Mouse (Mus musculus): ENCODE measurements around the gene Stk32c.

The Stk32c gene

GRCm38 (mm10) chr7:139143785-139144184 lies 69.3 kb downstream of the Stk32c start:
- no peak for DNase-seq (ENCODE audit: low read depth, low spot score)

- DNase-seq (ENCODE audit: low read depth, low spot score), result no peak
Observed at GRCm38 (mm10) chr7:139139921-139140461, 73.1 kb downstream of the Stk32c start.

DNA sequence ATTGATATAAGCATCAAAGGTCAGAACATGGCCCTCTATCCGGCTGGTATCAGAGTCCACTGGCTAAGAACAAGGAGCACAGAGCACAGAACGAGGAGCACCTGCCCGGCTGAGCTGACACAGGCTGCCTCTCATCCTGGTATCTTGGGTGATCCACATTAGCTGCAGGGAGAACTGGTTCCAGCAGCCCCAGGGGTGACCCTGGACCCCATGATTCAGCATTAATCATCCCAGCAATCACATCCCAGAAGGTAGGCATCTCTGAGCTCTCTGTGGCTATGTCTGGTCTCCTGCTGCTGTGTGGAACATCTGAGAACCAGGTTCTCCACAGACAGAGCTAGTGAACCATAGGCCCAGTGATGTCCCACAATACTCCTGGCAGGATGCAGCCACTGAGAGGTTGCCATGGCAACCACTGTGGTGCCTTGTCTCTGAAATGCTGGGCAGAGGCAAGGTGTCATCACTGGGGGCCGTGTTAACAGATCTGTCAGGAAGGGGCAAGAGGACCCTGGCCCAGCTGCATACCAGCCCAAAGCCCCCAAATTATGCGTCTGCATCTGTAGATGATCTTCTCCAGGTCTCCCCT lies 76.1 kb downstream of the Stk32c start:
- DNase-seq (ENCODE audit: low read depth, low spot score), result no peak

DNA sequence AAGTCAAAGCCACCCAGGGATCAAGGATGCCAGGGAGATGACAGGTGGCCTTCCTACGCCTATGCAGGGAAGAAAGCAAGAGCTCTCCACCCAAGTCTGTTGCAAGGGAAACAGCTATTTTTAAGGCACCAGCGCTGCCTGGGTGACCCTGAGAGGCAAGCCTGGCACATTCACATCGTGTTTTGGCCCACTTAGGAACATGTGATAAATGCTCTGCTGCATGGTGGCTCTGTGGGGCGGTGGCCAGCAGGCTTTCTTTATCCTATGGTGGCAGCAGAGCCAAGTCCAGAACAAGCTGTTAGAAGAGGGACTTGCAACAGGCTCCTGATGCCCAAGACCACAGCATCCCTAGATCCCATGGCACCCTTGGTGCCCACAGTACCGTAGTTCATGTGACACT lies 77.9 kb downstream of the Stk32c start:
- DNase-seq (ENCODE audit: low read depth, low spot score), result no peak

DNA sequence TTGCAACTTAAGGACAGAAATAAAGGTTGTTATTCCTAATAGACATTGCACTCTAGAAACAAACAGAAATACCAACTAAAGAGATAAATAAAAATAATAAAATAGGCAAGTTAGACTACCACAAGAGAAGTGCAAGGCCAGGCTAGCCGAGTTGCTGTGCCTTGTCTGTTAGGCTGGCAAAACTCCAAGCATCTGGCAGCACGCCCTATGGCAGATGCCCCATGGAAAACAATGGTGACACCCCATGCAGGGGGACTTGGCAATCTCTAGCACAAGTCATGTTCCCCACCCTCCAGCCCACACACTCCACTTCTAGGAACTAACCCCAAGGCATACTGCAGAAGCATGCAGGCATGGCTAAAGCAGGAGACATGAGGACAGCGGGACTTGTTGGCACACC lies 79.7 kb downstream of the Stk32c start:
- DNase-seq (ENCODE audit: low read depth, low spot score), result no peak

DNA sequence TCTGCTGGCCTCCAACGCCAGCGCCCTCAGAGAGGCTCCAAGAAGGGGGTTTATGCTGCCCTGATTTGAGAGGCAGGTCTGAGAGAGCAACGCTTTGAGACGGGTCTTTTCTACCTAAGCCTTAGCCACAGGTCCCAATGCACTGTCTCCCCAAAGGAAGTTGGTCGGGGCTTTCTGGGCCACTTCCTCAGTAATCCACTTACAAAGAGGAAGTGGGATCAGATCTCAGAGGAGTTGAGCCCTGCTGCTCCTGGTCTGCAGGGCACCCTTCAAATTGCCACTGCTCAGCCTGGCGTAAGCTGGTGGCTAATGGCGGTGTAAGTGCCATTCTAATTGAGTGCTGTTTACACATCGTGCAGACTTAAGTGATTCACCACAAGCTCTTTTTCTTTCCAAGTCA lies 81.6 kb downstream of the Stk32c start:
- DNase-seq (ENCODE audit: low read depth, low spot score), result no peak

- no peak for DNase-seq (ENCODE audit: low read depth, low spot score)
Observed at GRCm38 (mm10) chr7:139130361-139130760, 82.7 kb downstream of the Stk32c start.

DNA sequence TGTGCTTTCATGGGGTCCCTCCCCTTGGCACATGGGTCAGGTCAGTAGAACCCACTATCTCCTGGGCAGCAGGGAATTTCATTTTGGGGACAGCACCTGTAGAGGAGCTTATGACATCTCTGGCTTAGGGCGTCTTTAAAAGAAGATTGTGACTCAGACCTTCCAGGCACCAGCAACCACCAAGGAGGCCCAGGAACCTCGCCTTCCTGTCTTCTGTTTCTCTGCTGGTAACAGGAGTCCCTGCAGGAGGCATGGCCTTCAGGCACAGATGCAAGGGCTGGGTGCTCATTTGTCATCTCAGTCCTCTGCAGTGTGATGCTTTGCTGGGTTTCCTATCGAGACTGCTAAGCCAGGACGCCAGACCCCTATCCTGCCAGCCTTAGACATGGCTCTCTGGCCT lies 84.1 kb downstream of the Stk32c start:
- DNase-seq (ENCODE audit: low read depth, low spot score), result no peak

GRCm38 (mm10) chr7:139126549-139126948 lies 86.6 kb downstream of the Stk32c start:
- DNase-seq (ENCODE audit: low read depth, low spot score), result no peak

DNA sequence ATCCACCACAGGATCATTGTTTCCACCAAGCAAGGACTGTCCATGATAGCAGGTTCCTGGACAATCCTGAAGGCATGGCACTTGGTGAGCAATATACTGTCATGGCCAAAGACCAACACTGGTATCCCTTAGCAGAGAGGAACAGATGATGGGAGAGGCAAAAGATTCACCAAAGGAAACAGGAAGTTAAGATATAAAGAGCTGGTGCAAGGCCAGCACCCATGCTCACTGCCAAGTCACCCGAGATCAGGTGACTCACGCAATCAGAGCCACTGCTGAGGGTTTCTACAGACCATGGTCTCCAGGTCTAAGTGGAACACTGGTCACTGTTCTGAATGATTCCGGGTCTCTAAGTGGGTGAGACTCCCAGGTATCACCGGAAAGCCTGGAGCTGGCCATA lies 87.2 kb downstream of the Stk32c start:
- no peak for DNase-seq (ENCODE audit: low read depth, low spot score)

DNA sequence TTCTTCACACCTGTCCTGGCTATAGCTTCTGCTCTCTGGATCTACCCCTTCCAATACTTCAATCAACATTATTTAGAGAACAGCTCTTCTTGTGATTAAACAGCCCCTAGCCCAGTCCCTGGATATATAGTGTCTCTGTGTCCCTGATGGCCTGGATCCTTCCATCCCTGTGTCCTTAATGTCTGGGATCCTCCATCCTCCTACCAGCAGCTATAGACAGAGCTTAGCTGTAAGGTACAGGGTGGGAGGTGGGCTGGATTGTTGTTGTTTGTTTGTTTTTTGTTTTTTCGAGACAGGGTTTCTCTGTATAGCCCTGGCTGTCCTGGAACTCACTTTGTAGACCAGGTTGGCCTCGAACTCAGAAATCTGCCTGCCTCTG lies 93.3 kb downstream of the Stk32c start:
- DNase-seq (ENCODE audit: low read depth, low spot score), result no peak

DNA sequence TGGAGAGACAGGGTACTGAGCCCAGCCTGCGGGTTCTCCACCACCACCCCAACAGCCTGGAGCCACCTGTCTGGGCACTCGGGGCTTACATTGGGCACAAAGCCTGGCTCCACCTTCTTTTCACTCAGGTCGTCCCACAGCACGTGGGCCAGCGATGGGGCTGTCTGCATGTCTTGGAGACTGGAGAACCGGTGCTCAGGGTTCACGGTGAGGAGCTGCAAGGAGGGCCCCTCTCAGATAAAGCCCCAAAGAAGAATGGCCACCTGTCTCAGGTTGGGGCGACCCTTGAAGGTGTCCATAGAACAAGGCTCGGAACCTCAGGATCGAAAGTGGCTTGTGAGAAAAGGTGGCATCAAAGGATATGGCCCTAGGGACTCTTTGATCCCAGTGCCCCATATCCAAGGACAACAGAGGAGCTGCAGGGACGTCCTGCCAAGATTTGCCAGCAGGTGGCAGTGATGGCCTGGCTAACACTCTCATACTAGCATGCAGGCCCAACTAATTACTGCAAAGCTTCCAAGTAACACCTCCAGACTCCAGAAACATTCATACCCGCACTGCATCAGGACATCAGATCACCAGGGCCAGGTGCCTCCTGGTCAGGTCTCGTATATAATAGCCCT lies 93.8 kb downstream of the Stk32c start:
- no peak for DNase-seq (ENCODE audit: low read depth, low spot score)

- DNase-seq (ENCODE audit: low read depth, low spot score), result no peak
Observed at GRCm38 (mm10) chr7:139107908-139108650, 105.0 kb downstream of the Stk32c start.

- no peak for DNase-seq (ENCODE audit: low read depth, low spot score)
Observed at GRCm38 (mm10) chr7:139105705-139106104, 107.4 kb downstream of the Stk32c start.

- DNase-seq (ENCODE audit: low read depth, low spot score), result no peak
Observed at GRCm38 (mm10) chr7:139105076-139105475, 108.0 kb downstream of the Stk32c start.

GRCm38 (mm10) chr7:139103960-139104381 lies 109.1 kb downstream of the Stk32c start:
- DNase-seq (ENCODE audit: low read depth, low spot score), result no peak

DNA sequence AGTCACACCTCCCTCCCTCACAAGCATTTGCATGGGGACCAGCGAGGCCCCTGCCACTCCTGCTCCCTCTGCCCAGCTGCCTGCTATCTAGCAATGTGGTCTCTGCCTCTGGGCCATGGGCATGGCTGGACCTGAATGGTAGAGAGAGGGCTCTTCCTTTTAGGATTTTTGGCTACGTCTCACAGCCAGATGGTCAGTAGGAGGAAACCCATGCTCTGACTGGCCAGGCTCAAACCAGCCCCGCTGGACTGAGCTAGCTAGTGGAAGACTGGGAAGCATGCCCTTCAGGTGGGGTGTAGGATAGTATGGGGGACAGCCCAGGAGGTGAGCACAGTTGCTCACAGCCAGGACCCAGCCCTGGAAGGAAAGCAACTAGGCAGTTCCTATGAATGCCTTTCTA lies 111.3 kb downstream of the Stk32c start:
- DNase-seq (ENCODE audit: low read depth, low spot score), result no peak

GRCm38 (mm10) chr7:139101286-139101804 lies 111.8 kb downstream of the Stk32c start:
- no peak for DNase-seq (ENCODE audit: low read depth, low spot score)

DNA sequence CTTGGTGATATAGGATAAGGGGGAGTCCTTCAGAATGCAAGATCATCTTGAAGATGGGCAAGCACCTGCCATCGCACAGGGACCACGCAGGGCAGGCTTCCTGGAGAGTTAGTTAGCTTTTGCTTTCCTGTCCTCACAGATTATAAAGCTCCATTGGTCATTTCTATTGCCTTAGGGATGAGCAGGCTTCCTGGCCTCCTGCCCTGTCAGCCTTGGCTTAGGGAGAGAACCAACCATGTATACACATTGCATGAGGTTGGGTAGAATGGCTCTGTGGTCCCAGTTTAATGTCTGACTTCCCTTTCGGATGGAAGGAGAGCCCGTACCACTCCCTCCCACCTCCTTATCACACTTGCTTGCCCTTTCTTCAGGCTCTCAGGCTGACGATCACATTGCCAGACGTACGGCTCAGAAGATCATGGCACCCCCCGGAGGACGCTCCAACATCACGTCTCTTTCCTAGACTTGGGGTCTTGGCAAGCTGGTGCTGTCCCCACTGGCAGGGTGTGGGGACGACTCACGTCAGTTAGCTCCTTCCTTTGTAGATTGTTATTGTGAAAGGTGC lies 112.5 kb downstream of the Stk32c start:
- no peak for DNase-seq (ENCODE audit: low read depth, low spot score)

- no peak for DNase-seq (ENCODE audit: low read depth, low spot score)
Observed at GRCm38 (mm10) chr7:139096399-139096798, 116.7 kb downstream of the Stk32c start.

DNA sequence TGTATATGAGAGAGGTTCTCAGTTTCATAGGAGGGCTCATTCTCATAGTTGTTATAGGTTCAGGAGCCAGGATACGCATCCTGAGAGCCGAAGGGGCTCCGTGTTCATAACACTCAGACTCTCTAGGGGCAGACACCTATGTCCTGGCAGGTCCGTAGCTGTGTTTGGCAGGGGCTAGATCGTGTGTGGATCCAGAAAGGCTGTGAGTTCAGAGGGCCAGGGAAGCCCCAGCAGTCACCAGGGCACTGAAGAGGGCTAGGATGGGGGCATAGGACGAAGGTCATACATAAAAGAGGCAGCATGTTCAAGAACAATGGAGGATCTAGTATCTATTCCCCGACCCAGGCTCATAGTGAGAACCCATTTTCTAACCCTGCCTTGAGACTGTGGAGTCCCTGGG lies 117.8 kb downstream of the Stk32c start:
- DNase-seq (ENCODE audit: low read depth, low spot score), result no peak

DNA sequence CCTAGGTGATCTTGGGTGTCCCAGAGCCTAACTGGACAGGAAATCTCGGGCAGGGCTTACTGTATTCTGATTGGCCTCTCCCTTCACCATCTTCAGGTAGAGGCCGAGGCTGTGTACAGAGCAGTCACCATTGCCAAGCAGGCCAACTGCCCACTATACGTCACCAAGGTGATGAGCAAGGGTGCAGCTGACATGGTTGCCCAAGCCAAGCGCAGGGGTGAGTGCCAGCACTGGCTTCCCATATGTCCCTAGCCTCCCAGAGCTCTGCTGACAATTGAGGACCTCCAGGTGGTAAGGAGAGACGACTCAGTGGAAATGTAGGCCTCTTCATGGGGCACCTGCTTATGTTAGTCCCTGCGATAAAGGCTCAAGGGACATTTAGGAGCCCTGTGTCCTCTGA lies 118.3 kb downstream of the Stk32c start:
- DNase-seq (ENCODE audit: low read depth, low spot score), result no peak
